In the genomic region with DNA sequence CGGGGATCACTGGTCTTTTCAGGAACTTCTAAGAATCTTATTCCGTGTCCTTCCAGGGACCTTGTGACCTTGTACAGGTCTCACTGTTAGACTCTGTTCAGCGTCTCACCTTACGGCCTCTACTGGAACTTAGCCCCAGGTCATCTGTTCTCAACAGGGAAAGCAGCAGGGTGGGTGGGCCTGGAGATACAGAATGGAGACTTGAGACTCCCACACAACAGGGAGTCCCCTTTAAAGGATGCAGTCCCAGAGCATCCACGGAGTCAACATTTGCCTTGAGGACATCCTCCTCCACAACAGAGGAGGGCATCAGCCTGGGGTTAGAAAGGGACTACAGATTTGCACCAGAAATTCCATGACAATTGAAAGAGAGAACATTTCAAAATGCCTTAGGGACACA, we compare ENCODE assay signal across 22 mouse cellular contexts. TPM values are rescaled to one million over a fixed set of nuclear protein-coding genes. Genes with fewer than 3 reads are reported as not detected.
A peak's percentile ranks its signal among the peaks of the same experiment; 100 is the strongest.
DNase-seq lines count a peak whose midpoint lies in the region; ATAC-seq and TF ChIP-seq lines count a peak whose summit lies in the region.
"Had no signal": no experiment of that assay in that cellular context is flagged by ENCODE, and none has a peak within 500 bp of the region (broad histone marks: within the 10 kb centered on the region; RNA-seq: fewer than 3 reads in every experiment).

No protein-coding gene starts in this region.

- no peak overlapping the region for H3K9ac ChIP-seq in lung, postnatal 0 days (replicated peaks; ENCODE audit: low read depth)
- H3K9ac ChIP-seq in stomach, embryonic 15.5 days: no peak overlapping the region
- H3K9ac ChIP-seq in neural tube, embryonic 15.5 days (replicated peaks): no peak overlapping the region
- H3K9ac ChIP-seq: embryonic facial prominence, embryonic 13.5 days; forebrain, embryonic 12.5 days; hindbrain, embryonic 13.5 days had no signal

- peak overlapping the region; percentile 42 for H3K4me2 ChIP-seq in lung, postnatal 0 days (replicated peaks; ENCODE audit: low read depth, low read length)
- H3K4me2 ChIP-seq in stomach, embryonic 15.5 days: peak overlapping the region; percentile 35
- H3K4me2 ChIP-seq in neural tube, embryonic 15.5 days: no peak overlapping the region
- H3K4me2 ChIP-seq: embryonic facial prominence, embryonic 13.5 days; forebrain, embryonic 12.5 days; hindbrain, embryonic 13.5 days had no signal

- H3K4me3 ChIP-seq in lung, postnatal 0 days (ENCODE audit: low read depth, low read length): no peak overlapping the region
- peak overlapping the region; percentile 8; the same call in 1 of the 2 replicates for H3K4me3 ChIP-seq in stomach, embryonic 15.5 days (replicated peaks)
- no peak overlapping the region for H3K4me3 ChIP-seq in neural tube, embryonic 15.5 days (replicated peaks)
- H3K4me3 ChIP-seq: embryonic facial prominence, embryonic 13.5 days; forebrain, embryonic 12.5 days; heart, embryonic 10.5 days; hindbrain, embryonic 13.5 days had no signal

- TF ChIP-seq EP300 in lung, postnatal 0 days (IDR thresholded peaks at IDR 0.05): no peak

- H3K4me1 ChIP-seq in lung, postnatal 0 days (ENCODE audit: insufficient read depth, low read depth, low read length): no peaks in the 10 kb centered on the region; the same call in 1 of the 2 replicates
- H3K4me1 ChIP-seq in stomach, embryonic 15.5 days: no peaks in the 10 kb centered on the region
- H3K4me1 ChIP-seq in neural tube, embryonic 15.5 days: no peaks in the 10 kb centered on the region
- H3K4me1 ChIP-seq: embryonic facial prominence, embryonic 13.5 days; hindbrain, embryonic 13.5 days had no signal

- no peak for ATAC-seq in lung, postnatal 0 days
- no peak for ATAC-seq in stomach, embryonic 15.5 days (ENCODE audit: insufficient read depth, low FRiP score, low read depth)
- ATAC-seq in neural tube, embryonic 15.5 days (ENCODE audit: low FRiP score): no peak
- ATAC-seq: forebrain, embryonic 16.5 days; hindbrain, postnatal 0 days; Patski had no signal

- no peaks in the 10 kb centered on the region for H3K27me3 ChIP-seq in lung, postnatal 0 days (replicated peaks; ENCODE audit: insufficient read depth, low read length)
- no peaks in the 10 kb centered on the region for H3K27me3 ChIP-seq in stomach, embryonic 15.5 days (replicated peaks)
- H3K27me3 ChIP-seq in neural tube, embryonic 15.5 days (replicated peaks): no peaks in the 10 kb centered on the region
- H3K27me3 ChIP-seq: embryonic facial prominence, embryonic 13.5 days; forebrain, embryonic 12.5 days; hindbrain, embryonic 13.5 days had no signal

- no peaks in the 10 kb centered on the region for H3K36me3 ChIP-seq in lung, postnatal 0 days (ENCODE audit: insufficient read depth, low read length)
- H3K36me3 ChIP-seq in stomach, embryonic 15.5 days: no peaks in the 10 kb centered on the region
- no peaks in the 10 kb centered on the region for H3K36me3 ChIP-seq in neural tube, embryonic 15.5 days
- H3K36me3 ChIP-seq: embryonic facial prominence, embryonic 13.5 days; forebrain, embryonic 12.5 days; heart, embryonic 10.5 days; hindbrain, embryonic 13.5 days had no signal

- H3K9me3 ChIP-seq in lung, postnatal 0 days (ENCODE audit: low read length): no peaks in the 10 kb centered on the region
- H3K9me3 ChIP-seq in stomach, embryonic 15.5 days: no peaks in the 10 kb centered on the region
- H3K9me3 ChIP-seq in neural tube, embryonic 15.5 days (replicated peaks): no peaks in the 10 kb centered on the region
- H3K9me3 ChIP-seq: embryonic facial prominence, embryonic 13.5 days; forebrain, embryonic 12.5 days; heart, embryonic 10.5 days; hindbrain, embryonic 13.5 days had no signal

- no peak overlapping the region; the same call in 1 of the 2 replicates for H3K27ac ChIP-seq in lung, postnatal 0 days (ENCODE audit: low read length)
- H3K27ac ChIP-seq in stomach, embryonic 15.5 days: no peak overlapping the region
- no peak overlapping the region for H3K27ac ChIP-seq in neural tube, embryonic 15.5 days (replicated peaks)
- H3K27ac ChIP-seq: embryonic facial prominence, embryonic 13.5 days; forebrain, embryonic 12.5 days; heart, embryonic 10.5 days; hindbrain, embryonic 13.5 days; hindbrain, postnatal 0 days had no signal

- no peak for TF ChIP-seq CTCF in lung, postnatal 0 days (IDR thresholded peaks at IDR 0.05)

- no peak for DNase-seq in lung, postnatal 0 days (ENCODE audit: low spot score)
- DNase-seq in lung, adult 18-20 months: no peak
- DNase-seq in R1 (ENCODE audit: low read depth, low spot score): peak; percentile 50
- DNase-seq in retina, postnatal 1 day: no peak
- no peak for DNase-seq in kidney, adult 18-20 months
- DNase-seq: adrenal gland, postnatal 14 days; cerebellum, adult 11-12 months; cerebellum, adult 9-10 months; cerebellum, postnatal 25 days; gastrocnemius, postnatal 10 days; heart, adult 18-20 months; heart, postnatal 10 days; heart, postnatal 4 days had no signal

- 54% methylated on average over 5 of the region's 5 CpGs for WGBS in lung, postnatal 0 days
- 64% methylated on average over 5 of the region's 5 CpGs for WGBS in stomach, embryonic 15.5 days
- WGBS in neural tube, embryonic 15.5 days: 69% methylated on average over 5 of the region's 5 CpGs

RNA-seq across cellular contexts. Expression of a gene that starts 1.6 kb away (rescaled TPM):
- 10.9 and 12.3 TPM in 2 replicates for polyA plus RNA-seq in lung, postnatal 0 days (2015; fragmentation: Nextera tagmentation; extraction: Ambion mirVana)
- polyA plus RNA-seq in stomach, embryonic 15.5 days (2015; fragmentation: Nextera tagmentation; extraction: Ambion mirVana): 5.1 and 7.6 TPM in 2 replicates
- polyA plus RNA-seq in neural tube, embryonic 15.5 days (2015; fragmentation: Nextera tagmentation; extraction: Ambion mirVana): 0.09 and 0.10 TPM in 2 replicates
- polyA plus RNA-seq: embryonic facial prominence, embryonic 13.5 days; forebrain, embryonic 12.5 days had no signal

RNA-seq across cellular contexts. Expression of a gene that starts 51.8 kb away (rescaled TPM):
- polyA plus RNA-seq in lung, postnatal 0 days (2015; fragmentation: Nextera tagmentation; extraction: Ambion mirVana): 1.6 TPM in 2 replicates
- 2.6 and 3.5 TPM in 2 replicates for polyA plus RNA-seq in stomach, embryonic 15.5 days (2015; fragmentation: Nextera tagmentation; extraction: Ambion mirVana)
- polyA plus RNA-seq in neural tube, embryonic 15.5 days (2015; fragmentation: Nextera tagmentation; extraction: Ambion mirVana): 0.13 and 1.0 TPM in 2 replicates
- polyA plus RNA-seq: Patski had no signal

RNA-seq across cellular contexts. Expression of a gene that starts 56.9 kb away (rescaled TPM):
- 3.8 and 4.0 TPM in 2 replicates for polyA plus RNA-seq in lung, postnatal 0 days (2015; fragmentation: Nextera tagmentation; extraction: Ambion mirVana)
- polyA plus RNA-seq in stomach, embryonic 15.5 days (2015; fragmentation: Nextera tagmentation; extraction: Ambion mirVana): 6.8 and 8.6 TPM in 2 replicates
- 1.4 and 1.9 TPM in 2 replicates for polyA plus RNA-seq in neural tube, embryonic 15.5 days (2015; fragmentation: Nextera tagmentation; extraction: Ambion mirVana)
